Mouse (Mus musculus) MEL (cell line): Measurements from ENCODE around the gene Misp. TPM values are rescaled to one million over a fixed set of nuclear protein-coding genes. Genes with fewer than 3 reads are reported as not detected.

Experiments
- DNase-seq: peaks from one replicate; pipeline ENCODE4 v3.0.0; 2011; ENCODE audit warnings: low read depth, low spot score
- H3K27ac ChIP-seq: 2 replicates; pipeline ENCODE4 v1.5.1; 2012; ENCODE audit warnings: low read depth, mild to moderate bottlenecking, control low read depth, low read length, moderate library complexity; ENCODE audit not compliant: control insufficient read depth
- H3K27me3 ChIP-seq, 2 experiments: fragments of 150-350 bp in 1 of 2; sonication (generic) in 1 of 2; 2 replicates each; pipeline ENCODE4 v1.6.1; 2012; ENCODE audit warnings: low read length in 2 of 2, mild to moderate bottlenecking in 2 of 2, improper control_type of control experiment in 1 of 2, moderate library complexity in 1 of 2; ENCODE audit not compliant: insufficient read depth in 2 of 2, control insufficient read depth in 1 of 2
- H3K36me3 ChIP-seq, 2 experiments: 2 replicates each; pipeline ENCODE4 v1.6.1; 2012 to 2014; ENCODE audit warnings: low read length in 2 of 2, improper control_type of control experiment in 1 of 2, inconsistent platforms in 1 of 2, mild to moderate bottlenecking in 1 of 2; ENCODE audit not compliant: insufficient read depth in 2 of 2, control insufficient read depth in 1 of 2
- H3K4me1 ChIP-seq, 2 experiments: fragments of 150-350 bp in 1 of 2; sonication (generic) in 1 of 2; 2 replicates each; pipeline ENCODE4 v1.6.1; 2012; ENCODE audit warnings: low read length in 2 of 2, improper control_type of control experiment in 1 of 2, mild to moderate bottlenecking in 1 of 2; ENCODE audit not compliant: insufficient read depth in 2 of 2, control insufficient read depth in 1 of 2
- H3K4me3 ChIP-seq, 2 experiments: fragments of 150-350 bp in 1 of 2; sonication (generic) in 1 of 2; 2 replicates each; pipeline ENCODE4 v1.5.1; 2012; ENCODE audit warnings: low read depth in 2 of 2, low read length in 2 of 2, mild to moderate bottlenecking in 2 of 2, moderate library complexity in 2 of 2, control low read depth in 1 of 2, improper control_type of control experiment in 1 of 2; ENCODE audit not compliant: control insufficient read depth in 1 of 2, insufficient read depth in 1 of 2
- H3K79me2 ChIP-seq: 2 replicates; pipeline ENCODE4 v1.6.1; 2012; ENCODE audit warnings: mild to moderate bottlenecking, low read length, moderate library complexity; ENCODE audit not compliant: control insufficient read depth, poor library complexity, insufficient read depth
- H3K9ac ChIP-seq: 2 replicates; pipeline ENCODE4 v1.6.1; 2012; ENCODE audit warnings: low read depth, mild to moderate bottlenecking, control low read depth, low read length, moderate library complexity; ENCODE audit not compliant: control insufficient read depth, poor library complexity, severe bottlenecking
- H3K9me3 ChIP-seq: fragments of 150-350 bp; sonication (generic); replicated peaks from 2 replicates; pipeline ENCODE4 v1.6.1; 2012; ENCODE audit warnings: mild to moderate bottlenecking, low read length, improper control_type of control experiment, moderate library complexity; ENCODE audit not compliant: insufficient read depth
- BHLHE40 ChIP-seq: IDR thresholded peaks from 2 replicates; pipeline ENCODE4 v1.6.1; 2012; ENCODE audit warnings: low read depth, mild to moderate bottlenecking, inconsistent platforms, low read length, improper control_type of control experiment, borderline replicate concordance
- CTCF ChIP-seq, 3 experiments: IDR thresholded peaks in 2 of 3; conservative IDR thresholded peaks in 1 of 3; 2 replicates each; pipeline ENCODE4 v1.5.1; 2011 to 2012; ENCODE audit warnings: low read length in 3 of 3, low read depth in 2 of 3, mild to moderate bottlenecking in 2 of 3, improper control_type of control experiment in 1 of 3, inconsistent platforms in 1 of 3, mixed read lengths in 1 of 3, moderate library complexity in 1 of 3; ENCODE audit not compliant: control insufficient read depth in 1 of 3, insufficient read depth in 1 of 3, poor library complexity in 1 of 3, severe bottlenecking in 1 of 3
- ELF1 ChIP-seq: IDR thresholded peaks from 2 replicates; pipeline ENCODE4 v1.6.1; 2014; ENCODE audit warnings: low read depth, mild to moderate bottlenecking, inconsistent platforms, low read length, improper control_type of control experiment, moderate library complexity
- GATA1 ChIP-seq: IDR thresholded peaks from 2 replicates; pipeline ENCODE4 v1.6.1; 2011; ENCODE audit warnings: low read depth, low read length, improper control_type of control experiment
- MAFK ChIP-seq: IDR thresholded peaks from 2 replicates; pipeline ENCODE4 v1.6.1; 2011; ENCODE audit warnings: low read depth, mild to moderate bottlenecking, low read length, improper control_type of control experiment, borderline replicate concordance
- MAZ ChIP-seq: IDR thresholded peaks from 2 replicates; pipeline ENCODE4 v1.6.1; 2012; ENCODE audit warnings: low read depth, mild to moderate bottlenecking, inconsistent platforms, low read length, improper control_type of control experiment
- MYC ChIP-seq: IDR thresholded peaks from 2 replicates; pipeline ENCODE4 v1.6.1; 2011; ENCODE audit warnings: low read depth, mild to moderate bottlenecking, low read length, improper control_type of control experiment, moderate library complexity
- NELFE ChIP-seq: IDR thresholded peaks from 2 replicates; pipeline ENCODE4 v1.6.1; 2011; ENCODE audit warnings: low read depth, low read length, improper control_type of control experiment
- POLR2AphosphoS5 ChIP-seq: IDR thresholded peaks from 2 replicates; pipeline ENCODE4 v1.6.1; 2012; ENCODE audit warnings: low read depth, borderline replicate concordance, mild to moderate bottlenecking, inconsistent platforms, low read length, moderate library complexity, mixed read lengths
- RAD21 ChIP-seq: IDR thresholded peaks from 2 replicates; pipeline ENCODE4 v1.6.1; 2011; ENCODE audit warnings: mild to moderate bottlenecking, low read depth, low read length, improper control_type of control experiment
- SIN3A ChIP-seq: IDR thresholded peaks from 2 replicates; pipeline ENCODE4 v1.6.1; 2012; ENCODE audit warnings: low read length, improper control_type of control experiment, inconsistent platforms
- SMC3 ChIP-seq: IDR thresholded peaks from 2 replicates; pipeline ENCODE4 v1.6.1; 2011; ENCODE audit warnings: low read depth, low read length, improper control_type of control experiment
- TAL1 ChIP-seq: IDR thresholded peaks from 2 replicates; pipeline ENCODE4 v1.6.1; 2012; ENCODE audit warnings: mild to moderate bottlenecking, inconsistent platforms, low read length, moderate library complexity, mixed read lengths
- USF1 ChIP-seq: IDR thresholded peaks from 2 replicates; pipeline ENCODE4 v1.6.1; 2014; ENCODE audit warnings: low read depth, mild to moderate bottlenecking, inconsistent platforms, low read length, improper control_type of control experiment, moderate library complexity
- USF2 ChIP-seq, 2 experiments: IDR thresholded peaks; 2 replicates each; pipeline ENCODE4 v1.6.1; 2011 to 2012; ENCODE audit warnings: improper control_type of control experiment in 2 of 2, low read length in 2 of 2, borderline replicate concordance in 1 of 2, inconsistent platforms in 1 of 2, low read depth in 1 of 2, mild to moderate bottlenecking in 1 of 2; ENCODE audit not compliant: insufficient read depth in 1 of 2
- ZC3H11A ChIP-seq: IDR thresholded peaks from 2 replicates; pipeline ENCODE4 v1.6.1; 2012; ENCODE audit warnings: low read depth, mild to moderate bottlenecking, inconsistent platforms, low read length, improper control_type of control experiment
- ZKSCAN1 ChIP-seq: IDR thresholded peaks from 2 replicates; pipeline ENCODE4 v1.6.1; 2012; ENCODE audit warnings: low read depth, mild to moderate bottlenecking, inconsistent platforms, low read length, improper control_type of control experiment, moderate library complexity
- polyA plus RNA-seq, 2 experiments: library from polyadenylated mRNA; stranded (reverse) in 1 of 2; unstranded in 1 of 2; fragments of >175 nt in 1 of 2; fragments of >200 nt in 1 of 2; gene quantifications; 2 replicates each; pipeline versions ENCODE4 v1.2.1 to v1.2.4; 2012; ENCODE audit warnings: low replicate concordance in 2 of 2, low read depth in 1 of 2; ENCODE audit not compliant: insufficient read length in 2 of 2, insufficient read depth in 1 of 2, missing spikeins in 1 of 2
- total RNA-seq: library from RNA; depleted of rRNA; stranded (reverse); fragments of 300-350 nt; gene quantifications from 2 replicates; pipeline ENCODE4 v1.2.3, GENCODE M21; 2012

The Misp gene
- total and polyA plus RNA-seq, 3 experiments, result not detected

DNA sequence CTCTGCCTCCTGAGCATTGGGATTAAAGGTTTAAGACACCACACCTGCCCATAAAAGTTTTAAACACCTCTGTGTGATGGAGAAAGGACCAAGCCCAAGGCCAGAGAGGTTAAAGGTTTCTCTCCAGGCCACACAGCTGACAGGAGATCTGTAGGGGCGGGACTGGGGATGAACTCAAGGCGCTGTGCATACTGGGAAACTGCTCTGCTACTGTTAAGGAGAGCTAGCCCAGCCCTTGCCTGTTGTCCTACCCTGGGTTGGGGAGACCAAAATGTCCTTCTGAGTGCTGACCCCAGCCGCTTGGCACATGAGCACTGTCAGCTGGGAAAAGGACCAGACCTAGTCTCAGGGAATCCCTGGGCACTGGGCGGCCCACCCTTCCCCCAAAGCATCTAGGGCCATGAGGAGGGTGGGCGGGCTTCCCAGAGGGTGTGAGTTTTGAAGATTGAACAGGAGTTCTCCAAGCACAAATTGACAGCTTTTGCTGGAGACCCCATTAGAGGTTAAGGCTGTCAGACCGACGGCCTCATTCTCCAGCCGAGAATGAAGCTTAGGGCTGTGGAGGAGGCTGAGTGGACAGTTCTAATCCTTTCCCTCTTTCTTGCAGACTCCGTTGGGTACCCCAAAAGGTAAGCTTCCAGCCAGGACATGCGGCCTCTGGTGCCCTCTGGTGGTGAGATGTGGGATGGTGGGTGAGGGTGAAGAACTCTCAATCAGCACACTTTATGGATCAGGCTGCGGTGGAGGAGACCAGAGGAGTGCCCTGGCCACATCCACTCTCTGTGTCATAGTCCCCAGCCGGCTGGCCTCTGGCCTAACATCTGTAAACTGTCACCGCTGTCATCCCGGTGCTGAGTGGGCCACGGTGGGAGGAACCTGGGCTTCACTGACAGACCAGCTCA lies 8.8 kb upstream of the Misp start:
- H3K36me3 ChIP-seq, result no peaks in the 10 kb centered on the region
- H3K27me3 ChIP-seq, result no peaks in the 10 kb centered on the region
- H3K4me3 ChIP-seq, result no peak overlapping the region
- H3K79me2 ChIP-seq, result no peaks in the 10 kb centered on the region
- no peak overlapping the region for H3K9ac ChIP-seq
- H3K27ac ChIP-seq, result no peak overlapping the region
- TF ChIP-seq USF1 (no peak), TAL1 (no peak), BHLHE40 (0 out of 2 replicates have a peak, but pooled peaks have one; percentile 23), SIN3A (peak; percentile 65), SMC3 (peak; percentile 96), MAZ (peak; percentile 44; the same call in 1 of the 2 replicates), POLR2AphosphoS5 (no peak), GATA1 (no peak), MYC (0 out of 2 replicates have a peak, but pooled peaks have one; percentile 51), ZC3H11A (peak; percentile 93), CTCF (IDR thresholded peaks at IDR 0.05 in 2 of 3, conservative IDR thresholded peaks at IDR 0.05 in 1 of 3; ENCODE audit: control insufficient read depth in 1 of 3, insufficient read depth in 1 of 3, low read depth in 2 of 3, low read length in 3 of 3, poor library complexity in 1 of 3, severe bottlenecking in 1 of 3) (peak; percentile 96 to 98 (median 97); a peak in 5 of 6 replicates), ELF1 (0 out of 2 replicates have a peak, but pooled peaks have one; percentile 21), RAD21 (peak; percentile 97)
- H3K4me1 ChIP-seq, result no peaks in the 10 kb centered on the region
- no peaks in the 10 kb centered on the region for H3K9me3 ChIP-seq
- peak; percentile 79 for DNase-seq

DNA sequence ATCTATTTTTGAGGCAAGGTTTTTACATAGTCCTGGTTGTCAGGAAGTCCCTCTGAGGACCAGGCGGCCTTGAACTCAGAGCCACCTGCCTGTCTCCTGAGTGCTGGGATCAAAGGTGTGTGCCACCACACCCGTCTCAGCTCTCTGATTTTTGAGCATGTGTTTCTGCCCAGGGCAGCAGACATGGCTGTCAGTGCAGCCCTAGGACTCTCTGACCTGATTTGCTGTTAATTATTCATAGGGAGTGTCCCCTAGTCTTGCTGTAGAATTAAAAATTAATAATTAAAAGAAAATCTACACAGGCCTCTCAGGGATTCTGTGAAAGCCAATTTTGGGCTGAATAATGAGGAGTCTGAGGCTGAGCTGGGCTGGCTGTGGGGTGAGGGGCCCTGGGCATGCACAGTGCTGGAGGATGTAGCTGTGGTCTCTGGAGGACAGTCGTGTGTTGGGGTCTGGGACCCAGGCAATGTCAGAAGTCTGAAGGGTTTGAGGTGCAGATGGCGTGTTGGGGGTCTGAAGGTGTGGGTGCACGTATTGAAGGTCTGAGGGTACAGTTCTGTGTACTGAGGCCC lies 6.4 kb upstream of the Misp start:
- no peak overlapping the region for H3K4me3 ChIP-seq
- H3K36me3 ChIP-seq, result no peaks in the 10 kb centered on the region
- no peaks in the 10 kb centered on the region for H3K9me3 ChIP-seq
- H3K79me2 ChIP-seq, result no peaks in the 10 kb centered on the region
- no peaks in the 10 kb centered on the region for H3K4me1 ChIP-seq
- no peak overlapping the region for H3K9ac ChIP-seq
- no peak for DNase-seq
- H3K27me3 ChIP-seq, result no peaks in the 10 kb centered on the region
- no peak for TF ChIP-seq POLR2AphosphoS5
- TF ChIP-seq USF2 (IDR thresholded peaks at IDR 0.05; ENCODE audit: borderline replicate concordance in 1 of 2, insufficient read depth in 1 of 2, low read depth in 1 of 2, low read length in 2 of 2), result no peak
- no peak for TF ChIP-seq NELFE
- no peak for TF ChIP-seq ELF1
- no peak for TF ChIP-seq MAFK
- TF ChIP-seq ZKSCAN1, result no peak
- no peak overlapping the region for H3K27ac ChIP-seq
